Comparison of ENCODE assay signal across 8 mouse cellular contexts in the genomic region with DNA sequence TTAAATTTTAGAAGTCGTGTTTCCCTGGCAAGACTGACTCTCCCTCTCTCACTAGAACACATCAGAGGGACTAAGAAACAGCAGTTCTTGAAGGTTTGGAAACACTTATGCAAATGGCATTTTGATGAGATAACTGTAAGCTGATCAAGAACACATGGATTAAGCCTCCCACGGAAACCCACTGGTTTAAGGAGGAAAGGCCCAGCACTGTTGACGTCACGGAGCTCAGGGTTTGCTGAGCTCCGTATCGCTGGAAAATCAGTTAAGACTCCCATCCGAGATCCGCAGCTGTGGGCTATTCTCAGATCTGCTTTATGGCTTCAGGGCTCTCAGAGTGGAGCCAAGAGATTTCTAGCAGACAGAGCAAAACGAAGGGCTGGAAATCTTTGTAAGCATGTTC.
DNase-seq lines count a peak whose midpoint lies in the region; ATAC-seq lines count a peak whose summit lies in the region.
"Had no signal": no experiment of that assay in that cellular context is flagged by ENCODE, and none has a peak within 500 bp of the region (broad histone marks: within the 10 kb centered on the region; RNA-seq: fewer than 3 reads in every experiment).

No protein-coding gene starts in this region.

- H3K9me3 ChIP-seq in lung, embryonic 15.5 days, result no peaks in the 10 kb centered on the region

- peaks cover 6% of the 10 kb centered on the region for H3K4me1 ChIP-seq in lung, embryonic 15.5 days

- no peaks in the 10 kb centered on the region for H3K36me3 ChIP-seq in lung, embryonic 15.5 days

- H3K4me2 ChIP-seq in lung, embryonic 15.5 days, result no peak overlapping the region

- 29% methylated on average over 9 of the region's 9 CpGs for WGBS in lung, embryonic 15.5 days

- H3K9ac ChIP-seq in lung, embryonic 15.5 days, result no peak overlapping the region
- H3K9ac ChIP-seq: liver, embryonic 14.5 days had no signal

- ATAC-seq in lung, embryonic 15.5 days (ENCODE audit: borderline replicate concordance, extremely low read depth, low FRiP score, low TSS enrichment), result peak; percentile 62; the same call in 1 of the 2 replicates

- no peak for DNase-seq in lung, postnatal 14 days
- peak; percentile 4 to 13 for DNase-seq in frontal cortex, postnatal 10 days (ENCODE audit: low spot score in 2 of 2)
- DNase-seq in layer of hippocampus, adult 8-10 months (ENCODE audit: low spot score in 2 of 2), result peak; percentile 9 to 12
- DNase-seq in right cerebral cortex, postnatal 10 days (ENCODE audit: low spot score in 2 of 2), result peak; percentile 36 to 48
- no peak for DNase-seq in thymus, postnatal 14 days
- no peak for DNase-seq in kidney, postnatal 36 days

- peak overlapping the region; percentile 65 for H3K27ac ChIP-seq in lung, embryonic 15.5 days
- H3K27ac ChIP-seq: liver, embryonic 14.5 days had no signal

- no peak overlapping the region for H3K4me3 ChIP-seq in lung, embryonic 15.5 days

- no peaks in the 10 kb centered on the region for H3K27me3 ChIP-seq in lung, embryonic 15.5 days

Comparison
In these comparisons a context has a peak if more than half of its experiments do, and no peak if none do; other contexts are left out.
1. DNase-seq: peak in frontal cortex, postnatal 10 days (2 of 2), layer of hippocampus, adult 8-10 months (2 of 2) and right cerebral cortex, postnatal 10 days (2 of 2); none in lung, postnatal 14 days (single experiment), thymus, postnatal 14 days (single experiment) and kidney, postnatal 36 days (0 of 2).